16 mouse cellular contexts compared by ENCODE assay signal in the genomic region with DNA sequence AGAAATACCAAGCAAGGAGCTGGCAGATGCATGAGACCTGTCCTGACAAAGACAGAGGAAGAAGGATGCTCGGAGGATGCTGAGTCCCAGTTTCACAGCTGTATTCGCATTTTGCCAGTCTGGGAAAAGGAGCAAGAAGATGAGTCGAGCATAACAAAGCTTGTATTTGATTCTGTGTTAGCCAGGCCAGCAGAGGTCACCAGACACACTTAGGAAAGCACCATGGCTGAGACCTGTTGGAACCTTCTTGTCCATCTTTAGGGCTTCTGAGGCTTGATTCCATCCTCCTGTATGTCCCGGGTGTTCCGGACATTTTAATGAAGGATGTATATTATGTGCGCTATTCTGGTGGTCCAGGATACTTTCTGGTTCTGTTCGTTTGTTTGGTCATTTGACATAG. TPM values are rescaled to one million over a fixed set of nuclear protein-coding genes. Genes with fewer than 3 reads are reported as not detected.
DNase-seq lines count a peak whose midpoint lies in the region; ATAC-seq and TF ChIP-seq lines count a peak whose summit lies in the region.
"Had no signal": no experiment of that assay in that cellular context is flagged by ENCODE, and none has a peak within 500 bp of the region (broad histone marks: within the 10 kb centered on the region; RNA-seq: fewer than 3 reads in every experiment).

No protein-coding gene starts in this region.

- WGBS in hindbrain, postnatal 0 days: 76% methylated on average over 7 of the region's 7 CpGs
- 82% methylated on average over 7 of the region's 7 CpGs for WGBS in hindbrain, embryonic 11.5 days
- WGBS in bone marrow, adult 2 months: 72% methylated on average over 7 of the region's 7 CpGs
- WGBS in hindbrain, embryonic 10.5 days: 81% methylated on average over 7 of the region's 7 CpGs

- no peak for TF ChIP-seq POLR2A in bone marrow, adult 2 months (IDR thresholded peaks at IDR 0.05; ENCODE audit: borderline replicate concordance, control insufficient read depth, low read depth, low read length)

- H3K27ac ChIP-seq in hindbrain, postnatal 0 days: no peak overlapping the region
- H3K27ac ChIP-seq in hindbrain, embryonic 11.5 days (ENCODE audit: low read depth, low read length): no peak overlapping the region
- H3K27ac ChIP-seq in bone marrow, adult 2 months (ENCODE audit: control insufficient read depth, insufficient read depth, low read depth, low read length, poor library complexity): no peak overlapping the region
- no peak overlapping the region for H3K27ac ChIP-seq in hindbrain, embryonic 10.5 days
- H3K27ac ChIP-seq: limb, embryonic 10.5 days; stomach, embryonic 15.5 days had no signal

- no peaks in the 10 kb centered on the region for H3K9me3 ChIP-seq in hindbrain, postnatal 0 days (ENCODE audit: low read length)
- H3K9me3 ChIP-seq in hindbrain, embryonic 11.5 days (ENCODE audit: control insufficient read depth, low read length): no peaks in the 10 kb centered on the region
- no peaks in the 10 kb centered on the region for H3K9me3 ChIP-seq in hindbrain, embryonic 10.5 days
- H3K9me3 ChIP-seq: G1E; limb, embryonic 10.5 days; megakaryocyte, embryonic 14.5 days; stomach, embryonic 15.5 days had no signal

- no peaks in the 10 kb centered on the region for H3K27me3 ChIP-seq in hindbrain, postnatal 0 days (ENCODE audit: insufficient read depth, low read length)
- H3K27me3 ChIP-seq in hindbrain, embryonic 11.5 days (ENCODE audit: control insufficient read depth, insufficient read depth, low read length): no peaks in the 10 kb centered on the region
- H3K27me3 ChIP-seq in hindbrain, embryonic 10.5 days (ENCODE audit: insufficient read depth, poor library complexity, severe bottlenecking): no peaks in the 10 kb centered on the region
- H3K27me3 ChIP-seq: megakaryocyte, embryonic 14.5 days; stomach, embryonic 15.5 days had no signal

- H3K4me2 ChIP-seq in hindbrain, postnatal 0 days (ENCODE audit: low read depth, low read length): no peak overlapping the region
- H3K4me2 ChIP-seq in hindbrain, embryonic 11.5 days (replicated peaks; ENCODE audit: low read depth, low read length): no peak overlapping the region
- H3K4me2 ChIP-seq: stomach, embryonic 15.5 days had no signal

- H3K9ac ChIP-seq in hindbrain, postnatal 0 days (replicated peaks; ENCODE audit: low read length): no peak overlapping the region
- no peak overlapping the region for H3K9ac ChIP-seq in hindbrain, embryonic 11.5 days (ENCODE audit: low read depth, low read length)
- H3K9ac ChIP-seq: stomach, embryonic 15.5 days had no signal

- DNase-seq in hindbrain, postnatal 0 days (ENCODE audit: low spot score): peak; percentile 16
- DNase-seq in hindbrain, embryonic 11.5 days (ENCODE audit: low spot score): no peak
- DNase-seq in lung, postnatal 14 days: peak; percentile 6
- DNase-seq in lung, adult 18-20 months: no peak
- DNase-seq in kidney, postnatal 4 days: peak; percentile 30 to 51
- no peak for DNase-seq in frontal cortex, postnatal 14 days (ENCODE audit: low spot score in 2 of 2)
- no peak for DNase-seq in hindbrain, embryonic 10.5 days (ENCODE audit: low spot score)
- DNase-seq: adrenal gland, postnatal 25 days; cerebellum, adult 9-11 months; right cerebral cortex, postnatal 14 days had no signal

- no peak overlapping the region for H3K4me3 ChIP-seq in hindbrain, postnatal 0 days (ENCODE audit: low read length)
- no peak overlapping the region for H3K4me3 ChIP-seq in hindbrain, embryonic 11.5 days (ENCODE audit: low read depth, low read length)
- no peak overlapping the region for H3K4me3 ChIP-seq in bone marrow, adult 2 months (replicated peaks; ENCODE audit: control insufficient read depth, low read depth, low read length)
- H3K4me3 ChIP-seq in hindbrain, embryonic 10.5 days: no peak overlapping the region
- H3K4me3 ChIP-seq: limb, embryonic 10.5 days; megakaryocyte, embryonic 14.5 days; stomach, embryonic 15.5 days had no signal

- H3K4me1 ChIP-seq in hindbrain, postnatal 0 days (ENCODE audit: insufficient read depth, low read length): no peaks in the 10 kb centered on the region
- H3K4me1 ChIP-seq in hindbrain, embryonic 11.5 days (replicated peaks; ENCODE audit: control insufficient read depth, insufficient read depth, low read length): no peaks in the 10 kb centered on the region
- H3K4me1 ChIP-seq in bone marrow, adult 2 months (ENCODE audit: control insufficient read depth, insufficient read depth, low read length): no peaks in the 10 kb centered on the region; the same call in 1 of the 2 replicates
- no peaks in the 10 kb centered on the region for H3K4me1 ChIP-seq in hindbrain, embryonic 10.5 days (replicated peaks)
- H3K4me1 ChIP-seq: limb, embryonic 10.5 days; stomach, embryonic 15.5 days had no signal

- TF ChIP-seq CTCF in hindbrain, postnatal 0 days (IDR thresholded peaks at IDR 0.05; ENCODE audit: low read depth): 0 out of 2 replicates have a peak, but pooled peaks have one; percentile 21
- TF ChIP-seq CTCF in bone marrow, adult 2 months (IDR thresholded peaks at IDR 0.05; ENCODE audit: control insufficient read depth, insufficient read depth, low read length): 0 out of 2 replicates have a peak, but pooled peaks have one; percentile 21

- ATAC-seq in hindbrain, postnatal 0 days: no peak
- ATAC-seq in hindbrain, embryonic 11.5 days (ENCODE audit: low FRiP score): no peak

- H3K36me3 ChIP-seq in hindbrain, postnatal 0 days (ENCODE audit: insufficient read depth, low read length): no peaks in the 10 kb centered on the region
- H3K36me3 ChIP-seq in hindbrain, embryonic 11.5 days (ENCODE audit: control insufficient read depth, insufficient read depth, low read length): no peaks in the 10 kb centered on the region
- H3K36me3 ChIP-seq in hindbrain, embryonic 10.5 days: no peaks in the 10 kb centered on the region
- H3K36me3 ChIP-seq: G1E; limb, embryonic 10.5 days; stomach, embryonic 15.5 days had no signal

RNA-seq across cellular contexts. Expression of a gene that starts 4.3 kb away (rescaled TPM):
- 0.10 and 0.18 TPM in 2 replicates for total RNA-seq in hindbrain, postnatal 0 days (2014; rRNA removed)
- polyA plus RNA-seq in hindbrain, postnatal 0 days (2015; fragmentation: Nextera tagmentation; extraction: Ambion mirVana): 0.38 TPM in 1 of 2 replicates, not detected in the other
- 0.46 TPM in 1 of 2 replicates, not detected in the other for polyA plus RNA-seq in hindbrain, embryonic 11.5 days (2014; fragmentation: Nextera tagmentation; extraction: Ambion mirVana)
- 8.2 TPM in 1 of 2 replicates, not detected in the other for polyA plus RNA-seq in bone marrow, adult 2 months (2011; ENCODE audit: insufficient read depth, insufficient read length, low replicate concordance, missing spikeins)
- polyA plus RNA-seq in hindbrain, embryonic 10.5 days (2016; fragmentation: Nextera tagmentation; extraction: Ambion mirVana): 0.08 TPM in 1 of 2 replicates, not detected in the other
- total RNA-seq: G1E had no signal
- polyA plus RNA-seq: G1E; limb, embryonic 10.5 days; neural tube, embryonic 11.5 days had no signal

RNA-seq across cellular contexts. Expression of a gene that starts 30.5 kb away (rescaled TPM):
- 201 and 230 TPM in 2 replicates for total RNA-seq in hindbrain, postnatal 0 days (2014; rRNA removed)
- 663 and 664 TPM in 2 replicates for polyA plus RNA-seq in hindbrain, postnatal 0 days (2015; fragmentation: Nextera tagmentation; extraction: Ambion mirVana)
- polyA plus RNA-seq in hindbrain, embryonic 11.5 days (2014; fragmentation: Nextera tagmentation; extraction: Ambion mirVana): 388 and 406 TPM in 2 replicates
- 6.4 and 46.9 TPM in 2 replicates for polyA plus RNA-seq in bone marrow, adult 2 months (2011; ENCODE audit: insufficient read depth, insufficient read length, low replicate concordance, missing spikeins)
- 366 and 416 TPM in 2 replicates for polyA plus RNA-seq in hindbrain, embryonic 10.5 days (2016; fragmentation: Nextera tagmentation; extraction: Ambion mirVana)
- total RNA-seq: G1E had no signal
- polyA plus RNA-seq: G1E had no signal

Comparison
In these comparisons a context has a peak if more than half of its experiments do, and no peak if none do; other contexts are left out.
1. DNase-seq: peak in hindbrain, postnatal 0 days (single experiment), lung, postnatal 14 days (single experiment) and kidney, postnatal 4 days (2 of 2); none in hindbrain, embryonic 11.5 days (single experiment), lung, adult 18-20 months (0 of 2), frontal cortex, postnatal 14 days (0 of 2) and hindbrain, embryonic 10.5 days (single experiment).